Comparison of ENCODE assay signal across 11 mouse cellular contexts in the genomic region with DNA sequence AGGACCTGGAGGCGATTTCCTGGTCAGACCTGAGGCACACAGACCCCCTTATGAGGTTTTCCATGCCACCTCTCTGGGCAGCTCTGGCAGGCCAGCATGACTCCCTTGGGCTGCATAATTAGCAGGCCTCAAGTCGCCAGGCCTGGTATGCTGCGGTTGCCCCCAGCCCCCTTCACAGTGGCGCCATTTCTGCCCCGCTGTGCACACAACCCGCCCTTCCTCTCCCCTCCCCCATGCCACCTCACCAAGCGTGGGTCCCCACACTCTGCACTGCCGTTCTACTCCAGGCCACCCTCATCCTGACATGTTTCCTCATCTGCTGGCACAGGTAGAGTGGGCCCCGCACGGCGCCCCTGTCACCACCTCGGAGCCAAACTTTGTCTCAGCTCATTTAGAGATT.
A peak's percentile ranks its signal among the peaks of the same experiment; 100 is the strongest.
DNase-seq lines count a peak whose midpoint lies in the region; ATAC-seq and TF ChIP-seq lines count a peak whose summit lies in the region.
"Had no signal": no experiment of that assay in that cellular context is flagged by ENCODE, and none has a peak within 500 bp of the region (broad histone marks: within the 10 kb centered on the region; RNA-seq: fewer than 3 reads in every experiment).

No protein-coding gene starts in this region.

- H3K9ac ChIP-seq in heart, embryonic 13.5 days, result peak overlapping the region; percentile 28; the same call in 1 of the 2 replicates
- H3K9ac ChIP-seq in heart, adult 2 months (ENCODE audit: low read depth, low read length), result no peak overlapping the region
- no peak overlapping the region for H3K9ac ChIP-seq in ES-Bruce4 (ENCODE audit: low read depth, poor library complexity, severe bottlenecking)
- 0 out of 2 replicates have a peak overlapping the region, but pooled peaks have one; percentile 13 for H3K9ac ChIP-seq in forebrain, embryonic 11.5 days (ENCODE audit: low read length)
- H3K9ac ChIP-seq in limb, embryonic 13.5 days, result no peak overlapping the region; the same call in 1 of the 2 replicates

- TF ChIP-seq POLR2A in heart, adult 2 months (IDR thresholded peaks at IDR 0.05; ENCODE audit: insufficient read depth, low read depth, low read length), result no peak
- no peak for TF ChIP-seq POLR2A in ES-Bruce4 (IDR thresholded peaks at IDR 0.05; ENCODE audit: insufficient read depth, low read length)

- intact Hi-C loops in heart, adult 2 months (cut with DNase I), result no loop called here

- H3K27ac ChIP-seq in heart, embryonic 13.5 days (replicated peaks), result no peak overlapping the region
- no peak overlapping the region for H3K27ac ChIP-seq in heart, adult 2 months
- no peak overlapping the region for H3K27ac ChIP-seq in ES-Bruce4 (ENCODE audit: insufficient read depth, low read length)
- no peak overlapping the region for H3K27ac ChIP-seq in forebrain, embryonic 11.5 days (ENCODE audit: low read depth, low read length)
- peak overlapping the region; percentile 84 for H3K27ac ChIP-seq in limb, embryonic 13.5 days

- 31% methylated on average over 12 of the region's 12 CpGs for WGBS in heart, embryonic 13.5 days
- WGBS in heart, adult 2 months, result 68% methylated on average over 12 of the region's 12 CpGs
- WGBS in forebrain, embryonic 11.5 days, result 35% methylated on average over 12 of the region's 12 CpGs
- WGBS in limb, embryonic 13.5 days, result 18% methylated on average over 12 of the region's 12 CpGs

- TF ChIP-seq CTCF in heart, adult 2 months (IDR thresholded peaks at IDR 0.05), result no peak
- no peak for TF ChIP-seq CTCF in ES-Bruce4 (IDR thresholded peaks at IDR 0.05; ENCODE audit: low read depth, low read length)

- ATAC-seq in heart, embryonic 13.5 days (ENCODE audit: extremely low read depth, insufficient number of reproducible peaks, low FRiP score, low TSS enrichment), result no peak
- peak; percentile 56; the same call in 1 of the 2 replicates for ATAC-seq in forebrain, embryonic 11.5 days (replicated peaks; ENCODE audit: low FRiP score)
- peak; percentile 67 for ATAC-seq in limb, embryonic 13.5 days (ENCODE audit: low FRiP score, low read depth)

- no peaks in the 10 kb centered on the region for H3K9me3 ChIP-seq in heart, embryonic 13.5 days
- H3K9me3 ChIP-seq in ES-Bruce4 (replicated peaks; ENCODE audit: control insufficient read depth, insufficient read depth, low read length, poor library complexity, severe bottlenecking), result no peaks in the 10 kb centered on the region
- H3K9me3 ChIP-seq in forebrain, embryonic 11.5 days (ENCODE audit: control insufficient read depth, low read length), result no peaks in the 10 kb centered on the region
- no peaks in the 10 kb centered on the region for H3K9me3 ChIP-seq in limb, embryonic 13.5 days

- H3K4me1 ChIP-seq in heart, embryonic 13.5 days, result peaks cover 28% of the 10 kb centered on the region
- H3K4me1 ChIP-seq in heart, adult 2 months (ENCODE audit: control insufficient read depth, insufficient read depth, low read length), result peaks cover 2% of the 10 kb centered on the region
- H3K4me1 ChIP-seq in ES-Bruce4 (ENCODE audit: control insufficient read depth, insufficient read depth, low read length), result peaks cover 3% of the 10 kb centered on the region
- H3K4me1 ChIP-seq in forebrain, embryonic 11.5 days (replicated peaks; ENCODE audit: control insufficient read depth, insufficient read depth, low read length), result peaks cover 12% of the 10 kb centered on the region
- peaks cover 36% of the 10 kb centered on the region for H3K4me1 ChIP-seq in limb, embryonic 13.5 days

- TF ChIP-seq EP300 in heart, adult 2 months (IDR thresholded peaks at IDR 0.05; ENCODE audit: insufficient read depth, low read depth, low read length), result no peak
- TF ChIP-seq EP300 in ES-Bruce4 (IDR thresholded peaks at IDR 0.05; ENCODE audit: insufficient read depth, low read depth, low read length), result no peak

- H3K4me2 ChIP-seq in heart, embryonic 13.5 days, result 0 out of 2 replicates have a peak overlapping the region, but pooled peaks have one; percentile 7
- no peak overlapping the region for H3K4me2 ChIP-seq in forebrain, embryonic 11.5 days (ENCODE audit: low read depth, low read length, severe bottlenecking)
- H3K4me2 ChIP-seq in limb, embryonic 13.5 days (replicated peaks), result peak overlapping the region; percentile 48

- no peak overlapping the region for H3K4me3 ChIP-seq in heart, embryonic 13.5 days
- no peak overlapping the region for H3K4me3 ChIP-seq in heart, adult 2 months
- peak overlapping the region; percentile 28 for H3K4me3 ChIP-seq in ES-Bruce4 (ENCODE audit: low read depth, low read length)
- no peak overlapping the region for H3K4me3 ChIP-seq in forebrain, embryonic 11.5 days (ENCODE audit: low read depth, low read length)
- no peak overlapping the region for H3K4me3 ChIP-seq in limb, embryonic 13.5 days

- H3K27me3 ChIP-seq in heart, embryonic 13.5 days (replicated peaks), result no peaks in the 10 kb centered on the region
- no peaks in the 10 kb centered on the region for H3K27me3 ChIP-seq in heart, adult 2 months (ENCODE audit: control insufficient read depth, insufficient read depth, low read length)
- H3K27me3 ChIP-seq in ES-Bruce4 (ENCODE audit: control insufficient read depth, insufficient read depth, low read length, poor library complexity, severe bottlenecking), result no peaks in the 10 kb centered on the region
- no peaks in the 10 kb centered on the region for H3K27me3 ChIP-seq in forebrain, embryonic 11.5 days (ENCODE audit: control insufficient read depth, insufficient read depth, low read length)
- H3K27me3 ChIP-seq in limb, embryonic 13.5 days, result no peaks in the 10 kb centered on the region

- H3K36me3 ChIP-seq in heart, embryonic 13.5 days, result no peaks in the 10 kb centered on the region
- H3K36me3 ChIP-seq in heart, adult 2 months (ENCODE audit: control insufficient read depth, insufficient read depth, low read length), result no peaks in the 10 kb centered on the region
- no peaks in the 10 kb centered on the region for H3K36me3 ChIP-seq in ES-Bruce4 (ENCODE audit: control insufficient read depth, insufficient read depth, low read length, poor library complexity, severe bottlenecking)
- H3K36me3 ChIP-seq in forebrain, embryonic 11.5 days (ENCODE audit: control insufficient read depth, insufficient read depth, low read length), result no peaks in the 10 kb centered on the region
- peaks cover 7% of the 10 kb centered on the region; the same call in 1 of the 2 replicates for H3K36me3 ChIP-seq in limb, embryonic 13.5 days

- no peaks in the 10 kb centered on the region for H3K79me2 ChIP-seq in heart, adult 2 months (replicated peaks; ENCODE audit: control insufficient read depth, insufficient read depth, low read length)

- no peak for DNase-seq in heart, adult 2 months
- DNase-seq in forebrain, embryonic 11.5 days (ENCODE audit: low spot score), result no peak
- no peak for DNase-seq in frontal cortex, postnatal 10 days (ENCODE audit: low spot score in 2 of 2)
- DNase-seq in layer of hippocampus, postnatal 10 days (ENCODE audit: low spot score in 2 of 2), result no peak
- no peak for DNase-seq in right cerebral cortex, adult 18-20 months
- DNase-seq: heart, adult 11 months; kidney, adult 9 months; left cerebral cortex, postnatal 4 days had no signal

Comparison
In these comparisons a context has a peak if more than half of its experiments do, and no peak if none do; other contexts are left out.
1. H3K9ac ChIP-seq: peak in heart, embryonic 13.5 days (single experiment) and forebrain, embryonic 11.5 days (single experiment); none in heart, adult 2 months (single experiment), ES-Bruce4 (single experiment) and limb, embryonic 13.5 days (single experiment).